Mouse (Mus musculus) cortical plate, adult 2 months (tissue): Measurements from ENCODE around the gene P4ha2.

Source experiments
- CTCF ChIP-seq: fragments of 200-500 bp; IDR thresholded peaks from 2 replicates; pipeline ENCODE4 v1.5.1; 2011; ENCODE audit warnings: mild to moderate bottlenecking, control low read depth, low read length; ENCODE audit not compliant: insufficient read depth; ENCODE audit errors: extremely low read depth
- POLR2A ChIP-seq: fragments of 200-500 bp; IDR thresholded peaks from 2 replicates; pipeline ENCODE4 v1.6.1; 2011; ENCODE audit warnings: mild to moderate bottlenecking, low read length, control low read depth; ENCODE audit not compliant: insufficient read depth; ENCODE audit errors: extremely low read depth

GRCm38 (mm10) chr11:54119126-54119525 is 19.2 kb downstream of the P4ha2 start:
- TF ChIP-seq POLR2A (no peak), CTCF (no peak)
